Comparison of ENCODE assay signal across 9 mouse cellular contexts in the genomic region with DNA sequence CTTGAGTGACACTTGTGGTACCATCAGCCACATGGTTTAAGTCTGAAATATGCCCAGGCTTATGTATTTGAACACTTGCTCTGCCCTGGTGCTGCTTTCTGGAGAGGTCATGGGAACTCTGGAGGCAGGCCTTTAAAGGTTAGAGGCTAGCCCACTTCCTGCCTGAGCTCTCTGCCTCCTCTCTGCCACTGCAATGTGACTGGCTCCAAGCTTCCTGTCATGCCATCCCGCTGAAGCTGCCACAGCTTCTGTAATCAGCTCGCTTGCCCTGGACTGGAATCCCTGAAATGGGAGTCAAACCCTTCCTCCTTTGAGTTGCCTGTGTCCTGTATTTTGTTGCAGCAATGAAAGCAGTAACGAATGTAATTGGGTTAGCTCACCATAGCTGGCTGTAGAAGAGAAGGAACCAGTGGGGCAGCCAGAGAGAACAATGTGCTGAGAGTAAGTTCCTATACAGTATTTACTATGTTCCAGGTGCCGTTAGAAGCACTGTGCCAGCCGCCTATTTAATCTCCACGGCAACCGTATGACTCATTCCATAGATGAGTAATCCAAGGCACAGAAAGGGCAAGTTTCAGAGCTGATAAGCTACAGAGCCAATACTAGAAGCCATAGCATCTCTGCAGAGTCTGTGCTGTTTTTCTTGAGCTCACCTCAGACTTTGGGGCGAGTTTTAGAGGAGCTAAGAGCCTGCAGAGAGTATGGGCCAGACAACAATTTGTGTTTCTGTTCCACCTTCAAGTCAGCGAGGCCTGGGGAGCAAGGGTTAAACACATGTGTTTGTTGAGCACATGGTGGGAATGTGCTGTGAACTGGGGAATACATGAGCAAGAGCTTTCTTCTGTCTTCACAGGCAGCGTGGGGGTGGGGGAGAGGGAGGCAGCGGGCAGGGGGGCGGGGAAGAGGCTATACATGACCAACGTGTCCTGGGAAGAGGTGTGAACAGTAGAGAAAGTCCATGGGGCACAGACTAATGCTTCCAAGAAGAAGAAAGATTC. TPM values are rescaled to one million over a fixed set of nuclear protein-coding genes. Genes with fewer than 3 reads are reported as not detected.
DNase-seq lines count a peak whose midpoint lies in the region; ATAC-seq lines count a peak whose summit lies in the region.
"Had no signal": no experiment of that assay in that cellular context is flagged by ENCODE, and none has a peak within 500 bp of the region (broad histone marks: within the 10 kb centered on the region; RNA-seq: fewer than 3 reads in every experiment).

No protein-coding gene starts in this region.

- H3K4me3 ChIP-seq in forebrain, embryonic 10.5 days = no peak overlapping the region
- H3K4me3 ChIP-seq in forebrain, embryonic 11.5 days (ENCODE audit: low read depth, low read length) = no peak overlapping the region
- H3K4me3 ChIP-seq in lung, embryonic 15.5 days = no peak overlapping the region
- H3K4me3 ChIP-seq: hindbrain, embryonic 15.5 days had no signal

- peaks cover 17% of the 10 kb centered on the region for H3K4me1 ChIP-seq in forebrain, embryonic 10.5 days
- no peaks in the 10 kb centered on the region; the same call in 1 of the 2 replicates for H3K4me1 ChIP-seq in forebrain, embryonic 11.5 days (replicated peaks; ENCODE audit: control insufficient read depth, insufficient read depth, low read length)
- peaks cover 34% of the 10 kb centered on the region for H3K4me1 ChIP-seq in lung, embryonic 15.5 days
- H3K4me1 ChIP-seq: hindbrain, embryonic 15.5 days had no signal

- H3K9me3 ChIP-seq in forebrain, embryonic 10.5 days = no peaks in the 10 kb centered on the region
- no peaks in the 10 kb centered on the region for H3K9me3 ChIP-seq in forebrain, embryonic 11.5 days (ENCODE audit: control insufficient read depth, low read length)
- no peaks in the 10 kb centered on the region for H3K9me3 ChIP-seq in lung, embryonic 15.5 days
- H3K9me3 ChIP-seq: hindbrain, embryonic 15.5 days had no signal

- H3K27me3 ChIP-seq in forebrain, embryonic 10.5 days (ENCODE audit: poor library complexity, severe bottlenecking) = no peaks in the 10 kb centered on the region
- H3K27me3 ChIP-seq in forebrain, embryonic 11.5 days (ENCODE audit: control insufficient read depth, insufficient read depth, low read length) = no peaks in the 10 kb centered on the region
- H3K27me3 ChIP-seq in lung, embryonic 15.5 days = no peaks in the 10 kb centered on the region
- H3K27me3 ChIP-seq: hindbrain, embryonic 15.5 days had no signal

- 80% methylated on average over 13 of the region's 13 CpGs for WGBS in forebrain, embryonic 10.5 days
- 75% methylated on average over 13 of the region's 13 CpGs for WGBS in forebrain, embryonic 11.5 days
- 42% methylated on average over 13 of the region's 13 CpGs for WGBS in lung, embryonic 15.5 days

- no peaks in the 10 kb centered on the region for H3K36me3 ChIP-seq in forebrain, embryonic 10.5 days (replicated peaks)
- no peaks in the 10 kb centered on the region for H3K36me3 ChIP-seq in forebrain, embryonic 11.5 days (ENCODE audit: control insufficient read depth, insufficient read depth, low read length)
- H3K36me3 ChIP-seq in lung, embryonic 15.5 days = no peaks in the 10 kb centered on the region
- H3K36me3 ChIP-seq: hindbrain, embryonic 15.5 days had no signal

- DNase-seq in forebrain, embryonic 10.5 days (ENCODE audit: extremely low spot score, low spot score) = no peak
- DNase-seq in forebrain, embryonic 11.5 days (ENCODE audit: low spot score) = no peak
- no peak for DNase-seq in lung, postnatal 14 days
- DNase-seq in naive thymus-derived CD4-positive, alpha-beta T cell, adult 2 months (ENCODE audit: low read depth) = peak; percentile 20
- DNase-seq in embryo, embryonic 9.5 days (ENCODE audit: extremely low spot score) = no peak
- DNase-seq in spleen, postnatal 10 days (ENCODE audit: low spot score in 2 of 2) = no peak

- H3K9ac ChIP-seq in forebrain, embryonic 11.5 days (ENCODE audit: low read length) = no peak overlapping the region
- no peak overlapping the region for H3K9ac ChIP-seq in lung, embryonic 15.5 days
- H3K9ac ChIP-seq: hindbrain, embryonic 15.5 days had no signal

- no peak overlapping the region for H3K4me2 ChIP-seq in forebrain, embryonic 11.5 days (ENCODE audit: low read depth, low read length, severe bottlenecking)
- H3K4me2 ChIP-seq in lung, embryonic 15.5 days = no peak overlapping the region
- H3K4me2 ChIP-seq: hindbrain, embryonic 15.5 days had no signal

- 0 out of 2 replicates have a peak overlapping the region, but pooled peaks have one; percentile 7 for H3K27ac ChIP-seq in forebrain, embryonic 10.5 days
- no peak overlapping the region for H3K27ac ChIP-seq in forebrain, embryonic 11.5 days (ENCODE audit: low read depth, low read length)
- peak overlapping the region; percentile 32 for H3K27ac ChIP-seq in lung, embryonic 15.5 days
- H3K27ac ChIP-seq: hindbrain, embryonic 15.5 days had no signal

- ATAC-seq in forebrain, embryonic 11.5 days (replicated peaks; ENCODE audit: low FRiP score) = no peak
- peak; percentile 43; the same call in 1 of the 2 replicates for ATAC-seq in lung, embryonic 15.5 days (ENCODE audit: borderline replicate concordance, extremely low read depth, low FRiP score, low TSS enrichment)
- ATAC-seq in inflammation-experienced regulatory T-cells, adult 6 months = peak; percentile 89

RNA-seq across cellular contexts. Expression of gene Tnrc6a, which starts 15.3 kb away (rescaled TPM):
- polyA plus RNA-seq in forebrain, embryonic 10.5 days (2016; fragmentation: Nextera tagmentation; extraction: Ambion mirVana) = 51.7 and 52.8 TPM in 2 replicates
- polyA plus RNA-seq in forebrain, embryonic 11.5 days (2014; fragmentation: Nextera tagmentation; extraction: Ambion mirVana) = 51.3 and 53.9 TPM in 2 replicates
- polyA plus RNA-seq in lung, embryonic 15.5 days (2015; fragmentation: Nextera tagmentation; extraction: Ambion mirVana) = 38.5 and 38.8 TPM in 2 replicates
- polyA plus RNA-seq in inflammation-experienced regulatory T-cells, adult 6 months (2017; shearing (Covaris generic)) = 100 to 1,000 TPM in 1 of 3 experiments, 10 to 100 TPM in 2; 63.0 to 158 (median 70.6) TPM
